Mouse (Mus musculus): ENCODE results near the gene St8sia6.

The St8sia6 gene

DNA sequence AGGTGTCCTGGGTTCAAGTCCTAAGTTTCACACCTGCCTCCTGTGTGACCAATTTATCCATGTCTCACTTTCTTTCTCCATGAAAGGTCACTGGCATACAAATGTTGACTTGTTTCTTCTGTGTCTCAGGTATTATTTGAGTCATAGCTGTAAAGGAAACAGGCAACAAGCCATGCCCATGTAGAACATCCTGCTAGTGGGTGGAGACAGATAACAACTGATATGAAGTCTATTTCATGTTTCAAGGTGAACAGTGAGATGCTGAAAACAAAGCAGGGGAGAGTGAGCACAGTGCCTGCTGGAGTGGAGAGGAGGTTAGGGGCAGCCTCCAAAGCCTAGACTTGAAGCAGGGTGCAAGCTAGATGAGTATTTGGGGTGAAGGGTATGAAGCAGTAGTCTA is 33.5 kb downstream of the St8sia6 start:
- DNase-seq (ENCODE audit: low spot score) = no peak

DNA sequence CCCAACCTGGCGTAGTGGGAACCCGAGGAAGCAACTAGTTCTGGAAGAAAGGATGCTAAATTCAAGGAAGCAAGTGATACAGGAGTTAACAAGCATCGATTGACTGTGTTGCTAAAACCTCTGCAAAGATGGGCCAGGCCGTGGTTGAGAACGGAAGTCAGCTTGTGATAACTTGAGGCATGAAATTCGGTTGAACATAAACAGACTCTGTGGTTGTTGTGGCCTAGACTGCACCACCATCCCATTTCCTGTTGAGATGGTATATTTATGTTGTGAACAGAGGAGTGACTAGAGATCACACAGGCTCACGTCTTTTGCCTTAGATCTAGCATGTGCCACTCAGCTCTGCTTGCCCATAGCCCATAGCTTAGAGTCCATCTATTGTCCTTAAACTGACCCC is 36.5 kb downstream of the St8sia6 start:
- DNase-seq (ENCODE audit: low spot score) = no peak

DNA sequence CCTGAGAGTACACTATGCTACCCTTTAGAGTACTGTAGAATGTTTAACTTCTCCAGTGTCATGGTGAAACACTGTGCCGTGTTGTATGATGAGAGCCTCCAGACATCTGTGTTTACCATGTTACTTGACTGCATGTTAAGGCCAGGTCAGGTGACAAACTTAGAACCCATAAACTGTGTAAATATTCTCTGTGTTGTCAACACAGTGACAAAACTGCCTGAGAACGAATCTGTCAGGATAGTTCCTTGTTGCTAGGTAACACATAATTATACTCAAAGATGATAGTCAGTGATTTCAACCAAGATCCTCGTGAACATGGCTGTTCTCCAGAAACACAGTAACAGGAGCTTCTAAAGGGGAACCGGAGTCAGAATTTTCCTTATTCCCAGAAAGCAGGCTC is 38.1 kb downstream of the St8sia6 start:
- DNase-seq (ENCODE audit: low spot score) = no peak

DNA sequence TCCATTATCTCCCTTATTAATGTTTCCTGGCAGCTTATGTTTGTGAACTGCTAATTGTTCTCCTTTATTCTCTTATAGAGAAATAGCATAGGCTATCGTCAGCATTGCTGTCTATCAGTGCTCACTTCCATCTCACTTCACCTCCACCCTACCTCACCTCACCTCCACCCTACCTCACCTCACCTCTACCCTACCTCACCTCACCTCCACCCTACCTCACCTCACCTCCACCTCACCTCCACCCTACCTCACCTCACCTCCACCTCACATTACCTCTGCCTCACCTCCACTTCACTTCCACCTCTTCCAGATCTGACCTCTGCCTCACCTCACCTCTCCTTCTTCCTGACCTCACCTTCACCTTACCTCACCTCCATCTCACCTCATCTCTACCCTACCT is 42.2 kb downstream of the St8sia6 start:
- no peak for DNase-seq (ENCODE audit: low spot score)

DNA sequence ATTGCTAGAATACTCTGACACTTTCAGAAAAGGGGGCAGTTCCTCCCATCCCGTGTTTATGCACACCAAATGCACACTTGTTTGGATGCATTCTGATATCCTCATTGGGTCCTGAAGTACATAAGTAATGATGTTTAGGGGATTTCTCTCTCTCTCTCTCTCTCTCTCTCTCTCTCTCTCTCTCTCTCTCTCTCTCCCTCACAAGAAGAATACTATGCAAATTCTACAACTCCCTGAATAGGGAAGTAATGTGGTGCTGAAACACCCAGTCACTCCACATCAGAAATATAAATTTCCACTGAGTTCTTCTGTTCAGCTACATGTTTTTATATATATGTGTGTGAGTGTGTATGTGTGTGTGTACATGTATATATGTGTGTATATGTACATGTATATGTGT is 43.1 kb downstream of the St8sia6 start:
- DNase-seq (ENCODE audit: low spot score) = no peak

DNA sequence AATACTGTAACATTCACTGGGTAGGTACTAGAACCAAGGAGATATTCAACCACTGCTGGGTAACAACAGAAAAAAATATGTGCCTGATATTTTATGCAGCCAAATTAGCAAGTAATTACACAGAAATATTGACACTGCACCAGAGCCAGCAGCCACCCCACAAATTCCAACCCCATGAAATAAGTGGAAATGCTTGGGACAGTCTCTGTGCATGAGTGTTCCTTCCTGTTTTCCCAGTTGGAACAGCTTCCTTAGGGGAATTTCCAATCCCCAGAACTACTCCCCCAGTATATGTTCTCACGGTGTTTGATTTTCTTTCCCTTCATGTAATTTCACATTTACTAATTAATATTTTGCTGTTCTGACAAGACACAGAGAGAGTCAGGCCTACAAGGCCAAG is 43.8 kb downstream of the St8sia6 start:
- DNase-seq (ENCODE audit: low spot score) = no peak

DNA sequence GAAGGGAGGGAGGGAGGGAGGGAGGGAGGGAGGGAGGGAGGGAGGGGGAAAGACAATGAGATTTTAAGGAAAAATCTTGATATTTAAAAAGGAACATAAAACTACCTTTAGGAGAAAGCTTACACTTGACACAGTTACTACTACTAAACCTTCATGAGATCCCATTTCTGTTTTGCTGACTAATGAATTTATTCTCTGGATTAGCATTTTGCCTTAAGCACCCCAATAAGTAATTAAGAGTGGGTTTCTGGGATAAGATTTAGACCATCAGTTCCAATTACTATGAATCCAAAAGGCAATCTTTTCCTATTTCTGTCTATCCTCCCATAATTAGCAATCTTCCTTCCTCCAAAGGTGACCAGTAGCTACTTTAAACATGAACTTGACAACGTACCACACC is 44.7 kb downstream of the St8sia6 start:
- DNase-seq (ENCODE audit: low spot score) = no peak

DNA sequence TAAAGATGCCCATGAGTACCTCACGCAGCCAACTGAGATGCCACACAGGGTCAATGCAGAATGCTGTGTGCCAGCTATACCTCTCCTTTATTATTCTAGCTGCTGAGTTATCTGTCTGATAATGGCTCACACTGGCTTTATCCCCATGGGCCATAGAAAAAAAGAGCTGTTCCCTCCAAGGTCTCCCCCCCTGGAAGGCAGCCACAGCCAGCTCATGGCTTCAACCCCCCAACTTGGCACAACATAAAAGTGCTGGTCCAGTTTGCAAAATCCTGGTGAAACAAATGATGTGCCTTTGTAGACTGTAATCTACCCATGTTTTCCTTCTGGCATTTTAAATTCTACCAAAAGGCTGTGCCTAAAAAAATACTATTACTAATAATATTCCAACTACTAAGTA is 46.3 kb downstream of the St8sia6 start:
- DNase-seq (ENCODE audit: low spot score) = no peak

DNA sequence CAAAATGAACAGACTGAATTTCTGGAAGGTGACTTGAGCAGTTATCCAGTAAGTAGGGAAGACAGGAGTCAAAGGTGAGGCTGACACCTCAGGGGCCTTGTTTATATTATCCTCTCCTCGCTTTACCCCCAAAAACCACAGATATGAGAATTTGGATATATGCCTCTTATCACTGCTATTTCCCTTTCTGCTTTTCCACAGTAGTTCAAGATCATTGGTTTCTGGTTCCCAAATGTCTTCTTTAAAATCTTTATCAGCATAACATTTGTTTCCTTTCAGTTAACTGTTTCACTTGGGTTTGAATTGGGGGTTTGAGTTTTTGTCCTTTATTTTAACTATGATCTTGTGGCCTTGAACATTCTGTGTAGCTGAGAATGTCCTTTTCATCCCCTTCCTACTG is 47.8 kb downstream of the St8sia6 start:
- no peak for DNase-seq (ENCODE audit: low spot score)

DNA sequence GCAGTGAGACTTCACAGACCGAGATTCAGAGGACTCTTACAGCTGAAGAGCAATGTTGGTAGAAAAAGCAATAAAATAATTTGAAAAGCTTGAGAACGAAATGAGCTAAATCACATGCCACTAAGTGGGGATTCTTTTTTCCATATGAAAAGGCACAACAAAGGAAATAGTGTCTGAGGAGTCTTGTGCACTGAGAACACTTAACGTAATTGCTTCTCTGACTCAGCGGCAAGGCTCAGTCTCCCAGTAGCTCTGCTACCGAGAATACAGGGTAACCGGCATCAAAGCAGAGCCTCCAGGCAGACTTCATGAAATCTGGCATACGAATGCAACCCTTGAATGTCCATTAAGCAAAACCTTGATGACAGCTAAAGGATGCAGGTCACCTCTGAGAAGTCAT is 55.2 kb downstream of the St8sia6 start:
- DNase-seq (ENCODE audit: low spot score) = no peak

DNA sequence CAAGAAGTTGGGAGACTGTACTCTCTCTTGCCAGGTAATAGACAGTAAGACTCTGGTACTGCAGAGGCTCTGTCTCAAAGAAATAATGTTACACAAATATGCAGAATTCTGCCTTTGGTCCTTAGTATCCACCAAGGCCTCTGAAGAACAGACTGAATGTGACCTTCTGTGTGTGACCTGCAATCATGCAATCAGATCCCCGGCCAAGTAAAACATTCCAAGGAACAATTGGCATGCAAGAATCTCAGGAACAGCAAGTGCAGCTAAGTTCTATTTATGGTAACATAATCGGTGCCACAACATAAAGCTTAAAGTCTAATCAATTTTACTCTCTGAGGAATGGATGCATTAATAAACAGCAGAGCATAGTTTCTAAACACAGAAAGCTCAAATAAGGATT is 66.0 kb downstream of the St8sia6 start:
- DNase-seq (ENCODE audit: low spot score) = no peak

DNA sequence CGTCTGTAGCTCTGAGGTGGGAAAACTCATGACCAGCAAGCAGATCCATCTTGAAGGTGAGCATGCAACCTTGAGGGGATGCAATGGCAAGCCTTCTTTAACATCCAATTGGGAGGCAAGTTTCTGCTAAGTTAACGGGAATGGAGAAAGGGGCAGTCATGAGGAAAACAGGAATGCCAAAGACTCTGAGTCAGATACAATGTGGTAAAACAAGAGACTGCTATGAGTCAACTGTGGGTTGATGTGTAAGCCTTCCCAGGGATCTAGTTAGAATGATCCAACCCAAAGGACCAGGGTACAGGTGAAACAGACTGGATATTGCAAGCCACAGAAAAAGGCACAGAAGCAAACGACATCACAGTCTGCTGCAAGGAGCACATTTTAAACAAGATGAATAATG is 68.3 kb downstream of the St8sia6 start:
- DNase-seq (ENCODE audit: low spot score) = no peak

DNA sequence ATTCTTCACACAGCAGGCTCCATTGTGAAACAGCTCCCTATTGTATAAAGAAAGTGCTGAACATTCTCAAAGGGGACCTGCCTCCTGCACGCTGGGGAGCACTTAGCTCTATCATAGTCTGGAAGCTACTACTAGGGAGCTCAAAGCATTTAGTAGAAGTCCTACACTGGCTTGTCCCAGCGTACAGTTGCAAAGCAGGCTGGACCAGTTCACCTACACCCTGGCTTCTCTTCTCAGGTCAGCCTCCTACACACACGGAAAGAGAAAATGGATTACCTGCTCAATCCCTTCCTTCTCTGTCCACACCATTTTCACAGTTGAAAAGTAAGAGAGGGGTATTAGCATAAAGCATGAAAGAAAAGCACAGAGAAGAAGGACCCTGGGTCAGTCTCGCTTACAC is 71.6 kb downstream of the St8sia6 start:
- no peak for DNase-seq (ENCODE audit: low spot score)

DNA sequence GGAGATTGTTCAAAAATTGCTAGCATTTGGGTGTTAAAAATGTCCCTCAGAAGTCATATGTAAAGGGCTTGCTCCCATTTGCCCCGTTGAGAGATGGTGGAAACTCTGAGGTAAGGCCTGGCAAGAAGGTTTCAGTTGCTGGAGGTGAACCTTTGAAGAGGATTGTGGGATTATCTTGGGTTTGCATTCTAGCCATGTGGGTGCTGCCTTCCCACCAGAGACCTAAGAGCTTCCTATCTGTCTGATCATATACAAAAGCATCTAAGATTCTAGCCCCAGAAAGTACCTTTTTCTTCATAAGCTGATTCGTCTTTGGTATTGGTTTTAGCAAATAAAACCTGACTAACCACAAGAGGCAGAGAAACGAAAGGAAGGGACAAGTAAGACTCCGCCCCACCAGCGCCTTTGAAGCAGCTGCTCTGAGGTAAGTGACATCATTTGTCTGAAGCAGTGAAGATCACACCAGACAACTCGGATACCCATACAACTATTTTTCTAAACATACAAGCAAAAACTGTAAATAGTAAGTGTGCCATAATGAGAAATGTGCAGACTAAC is 75.2 kb downstream of the St8sia6 start:
- no peak for DNase-seq (ENCODE audit: low spot score)

DNA sequence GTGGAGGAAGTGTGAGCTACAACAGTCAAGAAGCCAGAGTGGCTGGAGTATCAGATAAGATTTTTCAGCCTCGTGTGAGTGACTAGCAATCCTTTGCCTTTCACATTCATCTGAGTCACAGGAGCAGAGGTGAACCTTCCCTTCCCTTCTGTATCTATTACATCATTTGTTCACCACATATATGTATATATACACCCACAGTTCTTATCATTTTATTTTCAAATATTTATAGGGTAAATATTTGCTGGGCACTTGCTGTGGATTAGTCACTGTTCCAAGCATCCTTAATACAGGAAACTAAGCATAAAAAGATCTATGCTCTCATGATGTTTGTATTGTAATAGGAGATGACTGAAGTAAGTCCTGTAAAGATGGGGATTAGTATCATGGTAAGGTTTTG is 85.1 kb downstream of the St8sia6 start:
- DNase-seq (ENCODE audit: low spot score) = no peak

DNA sequence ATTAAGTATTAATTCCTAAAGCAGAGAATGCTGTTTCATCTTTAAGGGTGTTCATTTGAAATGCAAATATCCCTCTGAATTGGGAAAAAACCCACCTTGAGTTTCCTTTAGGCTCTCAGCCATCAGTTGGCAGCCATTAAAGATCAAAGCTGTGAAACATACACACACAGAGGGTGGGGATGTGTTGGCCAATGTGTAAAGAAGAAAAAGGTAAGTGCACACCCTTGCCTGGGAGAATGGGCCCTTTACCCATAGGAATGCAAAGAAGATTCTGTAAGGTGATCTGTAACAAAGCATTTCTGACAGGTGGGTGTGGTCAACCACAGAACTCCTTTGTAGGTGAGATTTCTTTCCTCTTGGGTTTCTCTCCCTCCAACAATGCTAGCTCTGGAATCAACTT is 96.3 kb downstream of the St8sia6 start:
- no peak for DNase-seq (ENCODE audit: low spot score)

DNA sequence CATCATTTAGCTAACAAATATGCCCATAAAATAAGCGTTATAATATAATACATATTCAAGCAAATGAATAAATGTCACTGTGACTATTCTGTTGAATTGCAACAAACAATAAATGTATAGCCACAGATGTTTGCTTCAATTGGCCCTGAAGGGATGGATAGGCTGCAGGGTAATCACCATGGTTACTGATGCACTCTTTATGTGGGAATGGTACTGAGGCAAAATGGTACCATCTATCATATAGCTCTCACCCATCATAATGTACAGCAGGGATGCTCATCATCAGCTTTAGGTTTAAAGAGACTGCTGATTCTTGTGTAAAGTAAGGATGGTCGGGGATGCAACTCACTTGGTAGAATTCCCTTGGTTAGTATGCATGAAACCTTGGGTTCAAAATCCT is 99.4 kb downstream of the St8sia6 start:
- no peak for DNase-seq (ENCODE audit: low spot score)

DNA sequence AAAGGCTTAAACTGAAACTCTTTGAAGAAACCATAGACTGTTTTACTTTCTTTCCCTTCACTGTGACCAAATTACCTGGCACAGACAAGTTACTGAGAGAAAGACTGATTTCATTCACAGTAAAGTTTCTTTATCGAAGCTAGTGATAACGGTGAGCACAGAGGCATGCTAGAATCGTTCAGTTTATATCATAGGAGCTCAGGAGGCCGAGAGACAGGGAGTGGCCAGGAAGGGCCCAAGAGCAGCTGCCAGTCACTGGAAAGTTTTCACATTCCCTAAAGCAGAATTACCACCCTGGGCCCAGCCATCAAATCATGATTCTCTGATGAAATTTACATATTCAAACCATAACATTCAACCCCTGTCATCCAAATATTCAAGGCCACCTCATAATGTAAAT is 109.5 kb downstream of the St8sia6 start:
- DNase-seq (ENCODE audit: low spot score) = no peak

DNA sequence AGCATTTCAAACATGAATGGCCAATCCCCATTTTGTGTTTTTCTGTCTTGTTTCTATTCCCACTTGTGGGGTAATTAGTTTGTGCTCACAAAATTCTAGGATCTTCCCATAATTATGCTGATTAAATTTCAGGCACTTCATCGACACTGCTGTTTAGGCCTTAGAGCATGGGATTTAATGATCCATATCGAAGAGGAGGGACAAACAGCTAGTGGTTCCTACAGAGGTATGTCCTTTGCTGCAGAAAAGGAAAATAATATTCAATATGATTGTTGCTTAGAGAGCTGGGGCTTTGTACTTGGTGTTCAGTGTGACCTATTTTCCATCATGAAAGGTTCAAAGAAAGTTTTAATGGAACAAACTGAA is 110.7 kb downstream of the St8sia6 start:
- no peak for DNase-seq (ENCODE audit: low spot score)

DNA sequence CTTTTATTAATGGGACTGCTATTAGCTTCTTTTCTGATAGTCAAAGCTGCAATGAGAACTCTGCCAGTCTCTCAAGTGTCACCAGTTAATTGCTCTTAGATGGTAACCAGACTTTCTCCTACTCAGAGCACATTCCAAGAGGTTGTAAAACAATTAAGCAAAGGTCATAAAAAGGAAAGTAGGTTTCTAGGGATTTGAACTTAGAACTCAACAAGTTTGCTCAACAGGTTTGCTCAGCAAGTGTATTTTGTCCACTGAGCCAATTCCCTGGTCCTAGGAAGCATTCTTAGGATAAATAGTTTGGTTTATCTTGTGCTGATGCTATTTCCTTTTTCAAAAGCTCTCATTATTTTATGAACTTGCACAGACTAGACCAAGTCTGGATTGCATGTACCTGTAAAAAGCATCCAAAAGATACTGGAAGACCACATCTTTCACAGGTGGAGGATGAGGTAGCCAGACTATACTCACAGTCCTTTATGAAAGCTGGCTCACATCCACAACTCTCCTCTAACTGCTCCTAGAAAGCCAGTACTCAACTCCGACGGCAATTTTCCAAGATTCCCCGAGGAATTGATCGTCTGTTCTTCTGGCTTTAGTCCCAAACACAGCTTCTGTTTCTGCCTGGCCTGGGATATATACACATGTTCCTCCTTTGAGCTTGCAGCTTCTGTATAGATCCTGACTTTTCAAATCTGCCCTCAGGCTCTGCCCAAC is 111.2 kb downstream of the St8sia6 start:
- DNase-seq (ENCODE audit: low spot score) = no peak

DNA sequence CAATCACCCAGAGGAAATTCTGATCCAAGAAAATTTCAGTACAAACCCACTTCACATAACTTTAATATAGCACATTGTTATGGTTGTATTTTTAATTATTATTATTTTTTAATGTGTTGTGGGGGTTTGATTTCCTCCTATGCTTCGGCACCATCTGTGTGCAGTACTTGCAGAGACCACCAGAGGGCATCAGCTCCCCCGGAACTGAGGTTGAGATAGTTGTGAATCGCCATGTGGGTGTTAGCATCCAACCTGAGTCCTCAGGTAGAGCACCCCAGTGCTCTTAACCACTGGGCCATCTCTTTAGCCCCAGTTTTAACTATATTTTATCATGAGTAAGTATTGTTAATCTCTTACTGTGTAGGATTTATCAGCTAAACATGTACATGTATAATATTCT is 120.9 kb downstream of the St8sia6 start:
- DNase-seq (ENCODE audit: low spot score) = no peak

DNA sequence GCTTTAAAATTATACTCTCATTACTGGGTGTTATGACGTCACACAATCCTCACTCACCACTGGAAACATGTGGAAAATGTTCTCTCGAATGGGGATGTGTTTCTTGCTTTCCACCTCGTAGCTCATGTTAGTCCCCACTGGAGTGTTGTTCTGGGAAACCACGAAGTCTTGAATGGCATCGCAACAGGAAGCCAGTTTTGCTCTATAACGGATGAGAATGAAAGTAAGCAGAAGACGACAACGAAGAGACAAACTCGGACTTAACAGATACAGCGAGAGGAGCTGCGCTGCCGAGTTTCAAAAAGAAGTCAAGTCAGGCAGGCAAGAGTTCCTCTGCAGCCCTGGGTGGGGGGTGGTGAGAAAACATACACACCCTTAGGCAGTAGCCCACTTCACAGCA is 121.4 kb downstream of the St8sia6 start:
- DNase-seq (ENCODE audit: low spot score) = no peak

DNA sequence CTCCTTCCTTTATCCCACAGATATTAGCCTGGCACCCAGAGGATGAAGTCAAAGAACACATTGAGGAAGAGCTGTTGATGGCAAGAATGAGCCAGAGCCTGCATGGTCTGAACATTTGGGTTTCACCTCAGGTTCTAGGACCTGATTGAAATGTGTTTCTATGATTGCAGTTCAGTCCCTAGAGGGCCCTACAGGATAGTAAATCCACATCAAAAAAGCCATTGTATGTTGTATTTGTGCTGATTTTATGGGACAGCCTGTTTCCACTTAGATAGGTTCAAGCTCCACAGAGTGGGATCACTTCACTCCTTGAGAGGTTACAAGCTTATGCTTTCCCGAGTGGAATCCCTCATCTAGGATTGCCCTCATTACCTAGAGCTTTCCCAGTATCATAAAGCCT is 159.0 kb downstream of the St8sia6 start:
- no peak for DNase-seq (ENCODE audit: low spot score)

DNA sequence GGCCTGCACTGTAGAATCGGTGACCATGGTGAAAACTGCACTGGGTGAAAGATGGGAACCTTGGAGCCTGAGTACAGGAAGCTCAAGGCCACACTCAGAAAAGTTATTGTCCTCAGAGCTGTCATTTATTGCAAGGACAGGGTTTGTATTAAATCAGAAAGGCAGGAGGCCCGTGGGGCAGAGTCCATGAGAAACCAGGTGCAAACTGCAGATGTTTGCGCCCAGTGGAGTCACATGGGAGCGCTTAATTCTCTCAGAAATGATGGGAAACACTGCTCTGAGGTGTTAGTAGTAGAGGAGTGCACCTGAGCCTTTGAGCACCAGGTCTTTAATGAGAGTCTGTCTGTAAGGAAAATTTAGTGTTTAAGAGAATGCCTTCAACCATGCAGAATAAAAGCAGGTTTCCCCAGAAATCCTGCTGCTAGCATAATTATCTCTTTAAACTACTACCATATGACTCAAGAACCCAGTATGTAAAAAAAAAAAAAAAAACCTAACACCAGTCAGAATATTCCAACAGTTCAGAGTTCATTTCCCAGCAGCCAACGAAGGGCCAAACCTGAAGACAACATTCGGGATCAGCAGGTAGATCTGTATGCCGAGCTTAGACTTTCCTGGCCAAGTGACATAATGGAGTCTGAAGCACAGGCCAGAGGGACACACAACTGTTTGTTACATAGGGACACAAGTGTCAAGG is 163.6 kb downstream of the St8sia6 start:
- no peak for DNase-seq (ENCODE audit: low spot score)
